Mouse (Mus musculus) kidney, postnatal 10 days (tissue): ENCODE data around the gene B4galt7.
"Not testable (repeated sequence)": the region's sequence is repeated elsewhere in the genome, so short reads cannot be mapped to it uniquely, and the experiment has no call there.

ENCODE experiments used
- DNase-seq: peaks from one replicate; pipeline ENCODE4 v3.0.0; 2021; ENCODE audit warnings: mixed read lengths

Gene B4galt7

DNA sequence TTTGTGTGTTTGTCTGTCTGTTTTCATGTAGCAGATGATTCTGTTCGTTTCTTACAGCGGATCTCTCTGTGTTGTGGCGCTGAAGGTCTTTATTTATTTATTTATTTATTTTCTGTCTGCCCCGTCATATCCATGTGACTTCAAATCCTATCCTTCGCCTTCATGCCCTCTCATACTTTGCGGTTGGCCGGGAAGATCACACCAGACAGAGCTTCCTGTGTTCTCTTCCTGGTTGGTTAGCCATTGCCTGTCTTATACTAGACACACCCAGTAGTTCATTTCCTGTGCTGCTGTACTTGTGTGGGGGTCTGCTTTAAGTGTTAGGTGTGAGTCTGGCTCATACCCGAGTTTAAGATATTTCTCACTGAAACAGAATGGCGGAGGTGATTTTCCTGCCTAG lies 961 bp downstream of the B4galt7 start:
- DNase-seq = no peak

DNA sequence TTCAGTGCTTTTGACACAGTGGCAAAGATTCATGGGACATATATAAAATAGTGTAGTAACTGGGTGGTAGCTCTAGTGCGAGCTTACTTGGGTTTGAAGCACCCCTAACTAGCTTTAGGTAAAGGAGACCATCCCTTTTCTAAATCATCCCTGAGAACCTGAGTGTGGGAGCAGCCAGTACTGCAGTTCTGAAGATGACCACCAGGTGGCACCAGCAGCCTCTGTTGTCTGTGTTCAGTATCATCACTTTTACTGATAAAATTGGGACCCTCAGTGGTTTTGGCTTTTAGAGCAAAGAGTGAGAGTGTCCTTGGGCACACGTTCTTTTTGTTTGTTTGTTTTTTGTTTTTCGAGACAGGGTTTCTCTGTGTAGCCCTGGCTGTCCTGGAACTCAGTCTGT lies 1.9 kb downstream of the B4galt7 start:
- peak; percentile 91 for DNase-seq

DNA sequence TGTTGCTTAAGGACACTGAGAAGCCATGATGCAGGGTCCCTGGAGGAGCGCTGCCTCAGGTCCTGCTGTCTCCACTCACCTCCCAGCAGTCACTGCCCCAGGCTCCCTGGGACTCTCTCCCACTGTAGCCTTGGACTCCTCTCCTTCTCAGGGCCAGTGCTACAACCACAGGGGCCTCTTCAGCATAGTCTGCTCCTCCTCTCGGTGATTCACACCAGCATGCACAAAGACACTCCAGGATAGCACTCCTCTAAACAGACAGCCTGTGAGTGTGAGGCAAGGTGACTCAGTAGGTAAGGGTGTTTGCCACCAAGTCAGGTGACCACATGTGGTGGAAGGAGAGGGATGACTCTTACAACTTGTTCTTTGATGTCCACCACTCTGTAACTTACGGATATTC lies 4.9 kb downstream of the B4galt7 start:
- DNase-seq = no peak

DNA sequence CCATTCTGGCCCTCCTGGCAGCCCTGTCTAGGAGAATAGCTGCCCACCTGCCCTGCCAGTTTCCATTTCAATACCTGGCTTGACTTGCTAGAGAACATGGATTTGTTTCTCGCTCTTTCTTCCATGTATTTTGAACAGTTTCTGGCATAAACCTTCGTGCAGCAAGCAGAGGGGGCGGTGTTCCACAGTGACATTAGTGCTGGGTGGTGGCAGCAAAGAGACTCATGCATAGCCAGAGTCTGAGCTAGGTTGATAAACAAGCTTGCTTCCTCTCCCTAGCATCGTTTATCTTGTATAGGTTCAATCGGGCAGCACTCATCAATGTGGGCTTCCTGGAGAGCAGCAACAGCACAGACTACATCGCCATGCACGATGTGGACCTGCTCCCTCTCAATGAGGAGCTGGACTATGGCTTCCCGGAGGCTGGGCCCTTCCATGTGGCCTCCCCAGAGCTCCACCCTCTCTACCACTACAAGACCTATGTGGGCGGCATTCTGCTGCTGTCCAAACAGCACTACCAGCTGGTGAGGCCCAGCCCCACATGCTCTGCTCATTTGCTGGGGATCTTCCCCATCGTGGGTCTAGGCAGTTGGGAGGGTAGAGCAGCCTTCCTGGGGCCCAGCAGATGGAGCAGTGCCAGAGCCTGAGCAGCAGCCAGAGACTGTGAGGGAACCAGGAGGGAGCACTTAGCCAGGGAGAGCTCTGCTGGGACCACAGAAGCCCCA lies 7.4 kb downstream of the B4galt7 start:
- no peak for DNase-seq

DNA sequence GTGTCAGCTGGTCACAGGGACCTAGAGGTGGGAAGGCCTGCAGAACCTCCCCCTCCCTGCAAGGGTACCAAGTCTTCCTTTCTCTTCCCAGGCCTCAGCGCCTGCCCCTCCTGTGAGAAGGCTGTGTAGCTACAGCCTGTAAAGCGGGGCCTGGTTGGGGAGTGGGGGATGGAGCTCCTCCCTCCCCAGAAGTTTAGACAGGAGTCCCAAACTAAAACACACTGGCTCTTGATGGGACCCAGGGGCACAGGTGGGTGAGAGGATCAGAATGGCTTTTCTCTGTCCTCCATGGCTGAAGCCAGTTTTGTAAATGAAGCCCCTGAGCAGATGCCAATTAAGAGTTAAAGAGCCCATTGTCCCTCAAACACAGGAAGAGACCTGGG lies 7.9 kb downstream of the B4galt7 start:
- no peak for DNase-seq

DNA sequence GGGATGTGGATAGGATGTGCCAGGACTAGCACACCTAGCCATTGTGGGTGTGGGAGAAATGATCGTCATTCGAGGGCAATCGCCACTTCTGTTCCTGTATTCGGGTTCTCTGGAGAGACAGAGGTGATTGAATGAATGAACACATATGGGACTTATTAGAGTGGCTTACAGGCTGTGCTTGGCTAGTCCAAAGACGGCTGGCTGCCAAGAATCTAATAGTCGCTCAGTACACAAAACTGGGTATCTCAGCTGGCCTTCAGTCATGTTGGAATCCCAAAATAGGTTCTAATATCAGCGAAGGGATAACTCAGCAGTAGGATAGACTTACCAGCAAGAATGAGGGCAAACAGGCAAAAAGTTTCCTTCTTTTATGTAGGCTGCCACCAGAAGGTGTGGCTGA lies 12.3 kb downstream of the B4galt7 start:
- no peak for DNase-seq

DNA sequence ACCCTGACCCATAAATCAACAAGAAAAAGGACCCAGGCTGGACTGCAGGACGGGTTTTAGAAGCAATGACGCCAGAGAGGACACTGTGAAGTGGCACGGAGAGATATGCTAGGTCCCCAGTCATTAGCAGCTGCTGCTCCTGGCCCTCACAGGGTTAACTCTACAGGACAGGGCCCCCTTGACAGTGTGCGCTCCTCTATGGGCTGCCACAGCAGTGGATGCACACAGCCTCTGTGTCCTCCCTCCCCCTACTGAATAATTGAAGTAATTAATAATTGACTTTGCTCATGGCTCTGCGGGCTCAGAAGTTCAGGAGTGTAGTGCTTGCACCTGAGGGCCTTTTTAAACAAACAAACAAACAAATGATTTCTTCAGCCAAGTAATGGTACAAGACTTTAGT lies 13.8 kb downstream of the B4galt7 start:
- DNase-seq = no peak

DNA sequence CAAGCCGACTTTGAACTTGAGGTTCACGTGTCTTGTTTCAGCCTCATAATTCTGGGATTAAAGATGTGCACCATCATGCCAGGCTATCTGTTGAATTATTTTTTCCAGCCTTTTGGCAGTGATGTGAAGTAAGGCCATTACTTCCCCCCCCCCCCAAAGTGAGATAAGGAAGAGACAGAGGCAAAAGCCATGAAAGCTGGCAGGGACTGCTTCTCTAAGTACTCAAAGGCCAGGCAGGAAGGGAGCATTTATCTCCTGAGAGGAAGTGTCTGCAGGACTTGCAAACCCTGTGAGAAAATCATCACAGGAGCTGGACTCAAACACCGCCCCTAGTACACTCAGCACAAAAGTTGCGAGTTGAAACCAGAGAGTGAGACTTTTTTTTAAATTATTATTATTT lies 19.6 kb downstream of the B4galt7 start:
- DNase-seq = no peak

DNA sequence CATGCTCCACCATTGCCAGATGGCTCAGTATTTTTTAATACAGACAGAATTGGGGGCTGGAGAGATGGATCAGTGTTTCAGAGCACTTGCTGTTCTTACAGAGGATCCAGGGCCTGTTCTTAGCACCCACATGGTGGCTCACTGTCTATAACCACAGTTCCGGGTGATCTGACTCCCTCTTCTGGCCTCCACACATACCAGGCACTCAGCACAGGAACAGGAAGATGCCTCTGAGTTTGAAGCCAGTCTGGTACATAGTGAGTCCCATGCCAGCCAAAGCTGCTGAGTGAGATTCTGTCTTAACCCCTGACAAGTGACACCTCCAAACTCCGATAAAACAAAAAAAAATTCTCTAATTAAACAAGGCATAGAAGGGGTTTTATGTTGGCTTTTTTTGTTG lies 20.6 kb downstream of the B4galt7 start:
- no peak for DNase-seq

DNA sequence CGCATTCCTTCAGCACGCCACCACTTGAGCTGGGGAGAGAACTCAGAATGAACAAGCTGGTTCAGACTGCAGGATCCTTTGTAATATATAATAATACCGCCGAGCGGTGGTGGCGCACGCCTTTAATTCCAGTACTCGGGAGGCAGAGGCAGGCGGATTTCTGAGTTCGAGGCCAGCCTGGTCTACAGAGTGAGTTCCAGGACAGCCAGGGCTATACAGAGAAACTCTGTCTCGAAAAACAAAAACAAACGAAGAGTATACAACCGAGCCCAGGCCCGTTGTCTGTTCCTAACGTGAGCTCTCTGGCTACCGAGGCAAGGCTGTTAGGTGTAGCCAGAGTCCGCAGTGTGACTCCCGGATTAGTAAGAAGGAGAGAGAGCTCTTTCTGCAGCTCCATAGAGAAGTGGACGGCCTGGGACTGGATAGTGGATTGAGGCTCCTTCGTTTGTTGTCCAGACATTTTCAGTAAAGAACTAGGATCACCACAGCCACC lies 22.5 kb downstream of the B4galt7 start:
- DNase-seq = not testable (repeated sequence)

DNA sequence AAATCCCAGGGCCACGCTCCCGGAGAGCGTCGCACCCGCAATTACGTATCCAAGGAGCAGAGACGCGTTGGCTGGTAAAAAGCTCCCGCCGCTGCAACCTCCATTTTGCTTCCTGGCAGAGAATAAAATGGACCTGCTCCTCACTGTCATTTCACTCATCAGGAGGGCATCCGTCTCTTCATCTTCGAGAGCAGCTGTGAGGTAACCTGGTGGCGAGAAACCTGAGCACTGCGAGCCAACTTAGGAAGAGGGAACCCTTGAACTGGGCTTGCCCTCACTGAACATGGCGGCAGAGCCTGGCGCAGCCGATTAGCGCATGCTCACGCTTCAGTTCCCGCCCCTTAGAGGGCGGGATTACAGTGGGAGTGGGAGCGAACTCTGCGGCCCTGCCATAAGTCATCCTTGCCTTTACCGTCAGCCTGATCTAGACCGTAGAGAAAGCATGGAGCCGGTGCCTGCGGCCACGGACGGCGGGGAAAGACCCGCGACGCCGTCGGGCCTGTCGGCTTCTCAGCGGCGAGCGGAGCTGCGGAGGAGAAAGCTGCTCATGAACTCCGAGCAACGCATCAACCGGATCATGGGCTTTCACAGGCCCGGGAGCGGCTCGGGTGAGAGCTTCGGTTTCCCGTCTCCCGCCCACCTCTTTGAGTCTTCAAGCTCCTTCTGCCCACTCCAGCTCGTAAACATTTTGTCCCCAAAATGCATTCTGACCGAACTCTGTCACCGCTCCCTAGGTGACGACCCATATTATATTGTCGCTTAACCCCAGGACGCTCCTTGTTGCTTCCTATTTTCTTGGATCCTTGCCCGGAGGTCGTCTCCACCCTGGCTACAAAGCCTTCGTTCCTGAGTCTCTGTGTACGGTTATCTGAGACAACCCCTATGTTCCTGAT lies 23.2 kb downstream of the B4galt7 start, which contains the start of gene Caml:
Caml (plus strand) TSS at position 357 of the 893 bp plus-strand sequence.
- DNase-seq = peak; percentile 93

DNA sequence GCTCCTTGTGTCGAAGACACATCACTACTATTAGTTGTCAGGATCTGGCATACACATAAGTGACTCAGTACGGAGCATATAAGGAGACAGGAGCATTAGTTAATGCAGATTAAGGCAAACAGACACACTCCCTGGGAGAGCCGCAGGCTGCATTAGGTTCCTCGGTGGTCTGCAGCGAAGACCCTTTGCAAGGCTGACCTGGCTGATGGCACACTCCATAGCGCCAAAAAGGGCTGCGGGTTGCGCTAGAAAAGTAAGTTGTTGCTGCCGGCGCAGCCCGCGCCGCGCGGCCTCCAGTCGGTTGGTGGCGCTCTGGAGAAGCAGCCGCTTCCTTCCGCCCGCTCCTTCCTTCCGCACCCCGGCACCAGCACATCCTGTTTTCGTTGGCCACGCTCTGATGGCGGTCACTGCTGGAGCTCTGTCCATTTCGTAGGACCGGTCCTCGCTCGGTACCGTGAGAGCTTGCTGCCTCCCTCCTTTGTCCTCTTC lies 35.0 kb downstream of the B4galt7 start, which contains the start of gene Ddx46:
Ddx46 (plus strand) TSS at position 389 of the 489 bp plus-strand sequence.
- peak; percentile 95 for DNase-seq

DNA sequence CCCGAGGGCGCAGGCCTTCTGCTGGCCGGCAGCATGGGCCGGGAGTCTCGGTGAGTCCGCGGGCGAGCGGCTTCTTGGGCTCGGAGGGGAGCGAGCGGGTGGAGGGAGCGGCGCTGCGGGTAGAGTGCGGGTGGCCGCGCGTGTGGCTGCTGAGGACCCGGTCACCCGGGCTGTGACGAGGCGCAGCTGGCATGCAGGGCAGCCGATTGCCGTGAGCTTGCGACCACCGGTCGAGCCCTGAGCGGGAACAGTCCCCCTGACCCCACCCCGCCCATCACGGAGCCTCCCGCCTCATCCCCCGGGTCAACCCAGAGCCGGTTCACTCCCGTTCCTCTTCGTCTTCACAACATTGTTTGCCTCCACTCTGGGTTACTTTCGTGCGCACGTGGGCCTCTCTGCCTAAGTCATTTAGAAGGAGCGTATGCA lies 35.5 kb downstream of the B4galt7 start:
- no peak for DNase-seq

DNA sequence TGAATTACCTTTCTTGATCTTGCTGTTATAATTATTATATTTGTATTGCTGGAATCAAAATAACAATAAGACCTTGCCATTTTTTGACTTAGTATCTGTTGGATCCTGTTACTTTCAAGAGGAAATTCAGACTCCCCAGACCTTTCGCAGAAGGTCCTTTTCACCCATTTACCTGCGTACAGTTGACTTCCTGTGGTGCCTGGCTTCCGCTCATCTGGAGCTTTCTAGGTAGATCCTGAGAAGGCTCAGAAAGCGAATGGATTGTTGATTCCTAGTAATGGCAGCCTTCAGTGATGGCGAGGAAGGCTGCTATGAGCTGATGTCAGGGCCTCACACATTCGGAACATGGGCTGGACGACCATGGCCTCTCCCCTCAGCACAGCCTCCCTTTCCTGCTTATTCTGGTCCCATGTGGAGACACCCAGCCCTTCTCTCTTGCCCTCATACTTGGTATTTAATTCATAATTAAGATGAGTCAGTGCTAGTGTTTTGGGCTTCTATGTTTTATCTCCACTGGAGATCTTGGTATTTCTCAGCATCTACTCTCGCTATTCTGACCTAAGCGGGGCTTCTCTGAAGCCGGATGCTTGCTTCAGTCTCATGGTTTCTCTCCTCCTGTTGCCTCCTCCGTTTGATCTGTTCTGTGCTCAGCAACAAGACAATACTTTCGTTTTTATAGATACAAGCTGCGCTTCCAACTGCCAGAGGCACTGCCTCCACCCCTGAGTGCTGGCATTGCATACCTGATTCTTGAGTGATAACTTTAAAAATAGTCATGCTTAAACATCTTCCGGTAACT lies 36.7 kb downstream of the B4galt7 start:
- no peak for DNase-seq

DNA sequence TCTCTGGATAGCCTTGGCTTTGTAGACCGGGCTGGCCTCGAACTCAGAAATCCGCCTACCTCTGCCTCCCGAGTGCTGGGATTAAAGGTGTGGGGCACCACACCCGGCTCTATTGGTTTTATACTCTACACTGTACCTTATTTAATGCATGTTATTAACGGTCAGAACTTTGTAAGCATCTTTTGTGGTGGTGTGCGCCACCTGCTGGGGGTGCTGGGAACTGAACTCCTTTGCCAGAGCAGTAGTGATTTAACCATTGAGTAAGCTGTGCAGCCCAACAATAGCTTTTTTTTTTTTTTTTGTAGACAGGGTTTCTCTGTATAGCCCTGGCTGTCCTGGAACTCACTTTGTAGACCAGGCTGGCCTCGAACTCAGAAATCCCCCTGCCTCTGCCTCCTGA lies 40.8 kb downstream of the B4galt7 start:
- peak; percentile 87 for DNase-seq

DNA sequence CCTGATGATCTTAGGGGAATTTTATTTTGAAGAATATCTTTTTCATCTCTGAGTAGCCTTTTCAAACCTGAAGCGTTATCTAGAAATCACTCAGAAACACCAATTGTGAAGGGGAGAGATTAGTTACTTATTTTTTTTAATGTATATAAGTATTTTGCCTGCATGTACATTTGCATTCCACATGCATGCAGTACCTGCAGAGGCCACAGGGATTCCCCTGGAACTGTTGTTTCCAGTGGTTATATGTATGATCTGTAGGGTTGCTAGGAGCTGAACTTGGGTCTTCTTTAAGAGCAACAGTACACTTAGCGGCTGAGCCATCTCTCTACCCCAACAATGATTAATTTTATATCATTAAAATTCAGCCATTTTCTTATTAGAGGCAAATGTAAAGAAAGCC lies 44.8 kb downstream of the B4galt7 start:
- peak; percentile 31 for DNase-seq

DNA sequence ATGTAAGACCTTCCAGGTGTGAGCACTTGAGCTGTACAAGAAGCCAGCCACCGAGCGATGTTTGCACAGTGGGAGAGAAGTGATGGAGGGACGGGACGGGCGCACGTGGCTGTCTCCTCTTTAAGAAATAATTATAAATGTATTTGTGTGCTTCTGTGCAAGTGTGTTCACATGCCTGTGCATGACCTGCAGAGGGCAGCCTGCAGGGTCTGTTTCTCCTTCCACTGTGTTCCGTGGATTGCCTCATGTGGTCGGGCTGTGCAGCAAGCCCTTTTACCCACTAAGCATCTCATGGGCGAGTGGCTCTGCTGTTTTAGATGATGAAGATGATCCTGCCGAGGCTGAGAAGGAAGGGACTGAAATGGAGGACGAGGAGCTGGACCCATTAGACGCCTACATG lies 50.4 kb downstream of the B4galt7 start:
- no peak for DNase-seq

DNA sequence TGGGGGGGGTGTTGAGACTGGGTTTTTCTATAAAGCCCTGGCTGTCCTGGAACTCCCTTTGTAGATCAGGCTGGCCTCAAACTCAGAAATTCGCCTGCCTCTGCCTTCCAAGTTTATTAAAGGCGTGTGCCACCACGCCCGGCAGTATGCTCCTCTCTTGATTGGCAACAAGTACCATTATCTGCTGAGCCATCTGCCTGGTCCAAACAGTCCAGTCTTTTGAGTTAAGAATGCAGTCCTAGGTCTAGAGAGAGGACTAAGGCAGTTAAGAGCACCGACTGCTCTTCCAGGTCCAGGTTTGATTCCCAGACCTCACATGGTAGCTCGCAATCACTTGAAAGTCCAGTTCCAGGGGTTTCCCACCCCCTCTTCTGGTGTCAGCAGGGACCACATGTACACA lies 51.3 kb downstream of the B4galt7 start:
- DNase-seq = no peak
